Mouse (Mus musculus): Measurements from ENCODE around the gene Hrc. TPM values are rescaled to one million over a fixed set of nuclear protein-coding genes. Genes with fewer than 3 reads are reported as not detected.

Hrc gene
- polyA plus RNA-seq, 1 experiment: 6.9 TPM

DNA sequence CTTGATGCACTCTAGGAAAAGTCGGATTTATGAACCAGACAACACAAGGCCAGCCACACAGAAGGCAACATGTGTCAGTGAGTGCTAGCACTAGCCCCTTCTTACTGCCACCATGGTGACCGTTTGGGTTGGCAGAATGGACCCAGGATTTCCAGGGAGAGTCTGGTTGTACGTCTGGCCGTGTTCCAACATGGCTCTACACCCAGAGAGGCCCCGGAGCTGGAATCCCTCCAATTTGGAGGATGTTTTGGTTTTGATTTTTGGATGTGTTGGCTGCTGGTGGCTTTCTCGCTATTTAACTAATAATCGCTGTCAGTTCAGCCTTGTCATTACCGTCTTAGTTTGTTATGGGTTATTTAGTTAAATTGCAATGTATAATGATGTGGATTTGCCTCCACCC, 32.5 kb upstream of the Hrc start:
- no peaks in the 10 kb centered on the region for H3K27me3 ChIP-seq (ENCODE audit: control insufficient read depth, insufficient read depth, low read length, poor library complexity, severe bottlenecking)
- no peak overlapping the region for H3K27ac ChIP-seq (ENCODE audit: insufficient read depth, low read length)
- peaks cover 8% of the 10 kb centered on the region for H3K36me3 ChIP-seq (ENCODE audit: control insufficient read depth, insufficient read depth, low read length, poor library complexity, severe bottlenecking)
- TF ChIP-seq EP300 (IDR thresholded peaks at IDR 0.05; ENCODE audit: insufficient read depth, low read depth, low read length): no peak
- TF ChIP-seq CTCF (IDR thresholded peaks at IDR 0.05; ENCODE audit: low read depth, low read length): no peak
- TF ChIP-seq POLR2A (IDR thresholded peaks at IDR 0.05; ENCODE audit: insufficient read depth, low read length): no peak
- H3K4me3 ChIP-seq (ENCODE audit: low read depth, low read length): no peak overlapping the region
- H3K9me3 ChIP-seq (replicated peaks; ENCODE audit: control insufficient read depth, insufficient read depth, low read length, poor library complexity, severe bottlenecking): no peaks in the 10 kb centered on the region
- no peak overlapping the region for H3K9ac ChIP-seq (ENCODE audit: low read depth, poor library complexity, severe bottlenecking)
- H3K4me1 ChIP-seq (ENCODE audit: control insufficient read depth, insufficient read depth, low read length): no peaks in the 10 kb centered on the region

DNA sequence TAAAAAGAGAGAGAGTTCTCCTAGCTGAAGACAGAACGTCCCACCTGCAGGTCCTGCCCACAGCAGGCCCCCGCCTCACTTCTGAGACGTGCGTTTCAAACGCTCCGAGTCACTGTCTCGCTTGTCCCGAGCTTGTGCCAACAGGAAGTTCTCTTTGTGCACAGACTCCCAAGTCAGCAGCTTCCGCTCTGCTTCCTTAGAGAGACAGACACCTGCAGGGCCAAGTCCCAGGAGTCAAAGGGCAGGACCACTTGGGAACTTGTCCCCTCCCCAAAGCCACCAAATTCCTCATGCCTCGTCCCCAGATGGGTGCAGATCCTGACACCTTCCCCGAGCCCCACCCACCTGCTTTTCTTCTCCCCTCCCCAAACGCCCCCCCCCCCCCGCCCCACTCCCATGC, 30.2 kb upstream of the Hrc start:
- Histone ChIP-seq H3K9ac (ENCODE audit: low read depth, poor library complexity, severe bottlenecking) (0 out of 2 replicates have a peak overlapping the region, but pooled peaks have one; percentile 9), H3K9me3 (replicated peaks; ENCODE audit: control insufficient read depth, insufficient read depth, low read length, poor library complexity, severe bottlenecking) (no peaks in the 10 kb centered on the region), H3K27me3 (ENCODE audit: control insufficient read depth, insufficient read depth, low read length, poor library complexity, severe bottlenecking) (no peaks in the 10 kb centered on the region), H3K4me1 (ENCODE audit: control insufficient read depth, insufficient read depth, low read length) (no peaks in the 10 kb centered on the region), H3K36me3 (ENCODE audit: control insufficient read depth, insufficient read depth, low read length, poor library complexity, severe bottlenecking) (peaks cover 8% of the 10 kb centered on the region), H3K27ac (ENCODE audit: insufficient read depth, low read length) (no peak overlapping the region), H3K4me3 (ENCODE audit: low read depth, low read length) (peak overlapping the region; percentile 19)
- TF ChIP-seq POLR2A (IDR thresholded peaks at IDR 0.05; ENCODE audit: insufficient read depth, low read length) (no peak), CTCF (IDR thresholded peaks at IDR 0.05; ENCODE audit: low read depth, low read length) (no peak), EP300 (IDR thresholded peaks at IDR 0.05; ENCODE audit: insufficient read depth, low read depth, low read length) (no peak)

DNA sequence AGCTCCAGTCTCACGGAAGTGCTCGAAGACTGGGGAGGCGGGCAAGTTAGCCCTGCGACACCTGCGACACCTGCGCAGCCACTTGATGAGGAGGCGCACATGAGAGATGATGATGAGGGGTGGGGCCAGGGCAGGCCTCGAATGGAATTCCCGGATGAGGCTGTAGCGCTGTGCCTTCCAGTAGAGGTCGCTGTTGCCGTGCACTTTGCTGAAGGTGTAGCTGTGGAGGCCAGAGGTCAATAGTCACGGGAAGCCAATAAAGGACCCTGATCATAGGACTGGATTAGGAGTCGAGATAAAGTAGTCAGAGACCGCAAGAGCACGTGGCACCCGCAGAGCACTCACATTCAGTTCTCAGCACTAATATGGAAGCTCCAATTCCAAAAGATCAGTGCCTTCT, 29.8 kb upstream of the Hrc start:
- H3K4me1 ChIP-seq (ENCODE audit: control insufficient read depth, insufficient read depth, low read length): no peaks in the 10 kb centered on the region
- peaks cover 8% of the 10 kb centered on the region for H3K36me3 ChIP-seq (ENCODE audit: control insufficient read depth, insufficient read depth, low read length, poor library complexity, severe bottlenecking)
- TF ChIP-seq EP300 (IDR thresholded peaks at IDR 0.05; ENCODE audit: insufficient read depth, low read depth, low read length): peak; percentile 77; the same call in 1 of the 2 replicates
- no peak for TF ChIP-seq POLR2A (IDR thresholded peaks at IDR 0.05; ENCODE audit: insufficient read depth, low read length)
- peak; percentile 99 for TF ChIP-seq CTCF (IDR thresholded peaks at IDR 0.05; ENCODE audit: low read depth, low read length)
- H3K9ac ChIP-seq (ENCODE audit: low read depth, poor library complexity, severe bottlenecking): 0 out of 2 replicates have a peak overlapping the region, but pooled peaks have one; percentile 9
- no peaks in the 10 kb centered on the region for H3K9me3 ChIP-seq (replicated peaks; ENCODE audit: control insufficient read depth, insufficient read depth, low read length, poor library complexity, severe bottlenecking)
- no peak overlapping the region for H3K4me3 ChIP-seq (ENCODE audit: low read depth, low read length)
- no peaks in the 10 kb centered on the region for H3K27me3 ChIP-seq (ENCODE audit: control insufficient read depth, insufficient read depth, low read length, poor library complexity, severe bottlenecking)
- no peak overlapping the region for H3K27ac ChIP-seq (ENCODE audit: insufficient read depth, low read length)

DNA sequence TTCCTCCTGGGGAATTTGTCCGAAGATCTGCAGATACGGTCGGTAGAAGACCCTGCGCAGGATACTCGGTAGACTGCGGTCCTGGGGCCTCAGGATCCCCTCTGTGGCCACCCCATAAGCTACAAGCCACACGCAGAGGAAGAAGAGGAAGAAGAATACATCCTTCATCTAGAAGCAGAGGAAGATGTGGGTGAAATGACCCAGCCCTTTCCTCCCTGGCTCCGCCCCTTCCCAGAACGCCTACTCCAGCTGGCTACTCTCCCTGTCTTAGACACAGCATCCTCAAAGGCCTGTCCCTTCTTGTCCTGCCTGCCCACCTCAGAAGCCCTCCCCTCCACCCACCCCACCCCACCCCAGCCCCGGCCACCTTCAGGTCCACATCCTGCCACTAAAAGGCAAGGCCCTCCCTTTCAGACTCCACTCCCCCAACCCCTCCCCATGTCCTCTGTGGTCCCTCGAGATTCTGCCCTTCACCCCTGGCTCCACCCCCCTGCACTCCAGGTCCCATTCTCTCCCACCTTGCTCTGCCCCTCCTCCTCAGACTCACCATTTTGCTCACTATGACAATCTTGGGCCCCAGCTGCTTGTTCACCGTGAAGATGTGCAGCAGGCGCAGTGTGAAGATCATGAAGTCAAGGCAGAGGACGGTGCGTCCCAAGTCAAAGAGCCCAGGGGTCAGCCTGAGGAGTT, 26.4 kb upstream of the Hrc start:
- no peaks in the 10 kb centered on the region for H3K9me3 ChIP-seq (replicated peaks; ENCODE audit: control insufficient read depth, insufficient read depth, low read length, poor library complexity, severe bottlenecking)
- H3K4me3 ChIP-seq (ENCODE audit: low read depth, low read length): peak overlapping the region; percentile 31
- peaks cover 2% of the 10 kb centered on the region; the same call in 1 of the 2 replicates for H3K36me3 ChIP-seq (ENCODE audit: control insufficient read depth, insufficient read depth, low read length, poor library complexity, severe bottlenecking)
- no peak for TF ChIP-seq CTCF (IDR thresholded peaks at IDR 0.05; ENCODE audit: low read depth, low read length)
- H3K4me1 ChIP-seq (ENCODE audit: control insufficient read depth, insufficient read depth, low read length): no peaks in the 10 kb centered on the region
- no peak overlapping the region for H3K27ac ChIP-seq (ENCODE audit: insufficient read depth, low read length)
- no peak overlapping the region; the same call in 1 of the 2 replicates for H3K9ac ChIP-seq (ENCODE audit: low read depth, poor library complexity, severe bottlenecking)
- no peaks in the 10 kb centered on the region for H3K27me3 ChIP-seq (ENCODE audit: control insufficient read depth, insufficient read depth, low read length, poor library complexity, severe bottlenecking)

DNA sequence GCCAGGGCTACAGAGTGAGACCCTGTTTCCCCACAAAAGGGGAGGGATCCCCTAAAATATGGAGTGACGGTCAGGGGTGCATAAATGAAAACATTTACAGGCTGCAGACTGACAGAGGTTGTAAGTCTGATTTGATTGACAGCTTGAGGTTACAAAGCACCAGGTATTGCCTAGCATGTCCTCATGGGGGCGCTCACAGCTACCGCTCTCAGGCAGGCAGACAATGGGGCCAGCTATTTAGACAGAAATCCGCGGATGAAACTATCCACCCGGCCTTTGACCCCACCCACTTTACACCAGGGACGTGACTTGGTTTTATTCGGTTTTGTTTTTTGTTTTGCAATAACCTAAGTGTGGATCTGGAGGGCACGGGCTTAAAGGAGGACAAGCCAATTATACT, 25.6 kb upstream of the Hrc start:
- TF ChIP-seq EP300 (IDR thresholded peaks at IDR 0.05; ENCODE audit: insufficient read depth, low read depth, low read length) (no peak), CTCF (IDR thresholded peaks at IDR 0.05; ENCODE audit: low read depth, low read length) (peak; percentile 90)
- no peaks in the 10 kb centered on the region for H3K9me3 ChIP-seq (replicated peaks; ENCODE audit: control insufficient read depth, insufficient read depth, low read length, poor library complexity, severe bottlenecking)
- no peaks in the 10 kb centered on the region for H3K36me3 ChIP-seq (ENCODE audit: control insufficient read depth, insufficient read depth, low read length, poor library complexity, severe bottlenecking)
- H3K27ac ChIP-seq (ENCODE audit: insufficient read depth, low read length): no peak overlapping the region
- H3K9ac ChIP-seq (ENCODE audit: low read depth, poor library complexity, severe bottlenecking): no peak overlapping the region
- no peaks in the 10 kb centered on the region for H3K4me1 ChIP-seq (ENCODE audit: control insufficient read depth, insufficient read depth, low read length)
- H3K4me3 ChIP-seq (ENCODE audit: low read depth, low read length): no peak overlapping the region
- no peaks in the 10 kb centered on the region for H3K27me3 ChIP-seq (ENCODE audit: control insufficient read depth, insufficient read depth, low read length, poor library complexity, severe bottlenecking)

DNA sequence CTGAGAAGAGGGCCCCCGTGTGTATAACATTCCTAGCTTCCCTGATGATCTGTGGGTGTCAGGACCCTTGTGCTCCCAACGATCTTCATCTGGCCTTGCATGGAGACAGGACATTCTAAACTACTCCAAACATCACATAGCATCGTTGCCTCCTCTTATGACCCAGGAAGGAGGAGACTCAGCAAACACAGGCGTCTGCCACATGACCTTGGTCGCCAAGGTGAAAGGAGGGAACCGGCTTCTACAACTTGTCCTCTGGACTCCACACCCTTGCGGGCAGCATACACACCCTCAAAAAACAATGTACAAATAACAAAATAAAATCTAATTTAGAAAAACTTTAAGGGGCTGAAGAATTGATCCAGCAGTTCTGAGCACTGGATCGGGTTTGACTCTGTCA, 23.1 kb upstream of the Hrc start:
- no peak overlapping the region for H3K9ac ChIP-seq (ENCODE audit: low read depth, poor library complexity, severe bottlenecking)
- no peak overlapping the region for H3K4me3 ChIP-seq (ENCODE audit: low read depth, low read length)
- no peak for TF ChIP-seq CTCF (IDR thresholded peaks at IDR 0.05; ENCODE audit: low read depth, low read length)
- no peak for TF ChIP-seq POLR2A (IDR thresholded peaks at IDR 0.05; ENCODE audit: insufficient read depth, low read length)
- TF ChIP-seq EP300 (IDR thresholded peaks at IDR 0.05; ENCODE audit: insufficient read depth, low read depth, low read length): no peak
- no peaks in the 10 kb centered on the region for H3K27me3 ChIP-seq (ENCODE audit: control insufficient read depth, insufficient read depth, low read length, poor library complexity, severe bottlenecking)
- H3K36me3 ChIP-seq (ENCODE audit: control insufficient read depth, insufficient read depth, low read length, poor library complexity, severe bottlenecking): 0 out of 2 replicates have a peak, but pooled peaks cover 2% of the 10 kb centered on the region
- peaks cover 1% of the 10 kb centered on the region for H3K4me1 ChIP-seq (ENCODE audit: control insufficient read depth, insufficient read depth, low read length)
- H3K27ac ChIP-seq (ENCODE audit: insufficient read depth, low read length): no peak overlapping the region
- H3K9me3 ChIP-seq (replicated peaks; ENCODE audit: control insufficient read depth, insufficient read depth, low read length, poor library complexity, severe bottlenecking): no peaks in the 10 kb centered on the region

All from ES-Bruce4 (cell line).